Mouse (Mus musculus): ENCODE results near the gene 9130019O22Rik.

GRCm38 (mm10) chr7:127391538-127391937 is 4.6 kb upstream of the 9130019O22Rik start:
- no peak for TF ChIP-seq GATA1 (IDR thresholded peaks at IDR 0.05; ENCODE audit: low read length)
- TF ChIP-seq TAL1 (IDR thresholded peaks at IDR 0.05; ENCODE audit: low read length), result no peak
